Mouse (Mus musculus) brain, embryonic 14.5 days (tissue): ENCODE results near the gene Prkar1b. TPM values are rescaled to one million over a fixed set of nuclear protein-coding genes. Genes with fewer than 3 reads are reported as not detected.

ENCODE experiments used
- DNase-seq: peaks from one replicate; pipeline ENCODE4 v3.0.0-alpha.2; 2011; ENCODE audit warnings: low read depth
- CTCF ChIP-seq: fragments of 200-500 bp; IDR thresholded peaks from 2 replicates; pipeline ENCODE4 v1.5.1; 2012; ENCODE audit warnings: inconsistent platforms, mild to moderate bottlenecking, moderate library complexity, borderline replicate concordance; ENCODE audit not compliant: insufficient read depth, insufficient read length; ENCODE audit errors: extremely low read depth
- POLR2A ChIP-seq: fragments of 200-500 bp; IDR thresholded peaks from 2 replicates; pipeline ENCODE4 v1.6.1; 2012; ENCODE audit warnings: mild to moderate bottlenecking, inconsistent platforms, borderline replicate concordance; ENCODE audit not compliant: poor library complexity, insufficient read depth, insufficient read length, severe bottlenecking; ENCODE audit errors: extremely low read depth
- polyA plus RNA-seq: library from polyadenylated mRNA; depleted of rRNA; stranded (reverse); fragments of >200 nt; gene quantifications from 2 replicates; pipeline ENCODE4 v1.2.3, GENCODE M21; 2012

Prkar1b gene
- polyA plus RNA-seq, 1 experiment, result 202 TPM

GRCm38 (mm10) chr5:139090162-139090561, 59.6 kb downstream of the Prkar1b start:
- DNase-seq, result no peak
- TF ChIP-seq CTCF (no peak), POLR2A (no peak)

- DNase-seq, result no peak
- TF ChIP-seq CTCF (peak; percentile 31; the same call in 1 of the 2 replicates), POLR2A (no peak)
Measured at GRCm38 (mm10) chr5:139088173-139088572, 61.6 kb downstream of the Prkar1b start.

GRCm38 (mm10) chr5:139084831-139085519, 64.8 kb downstream of the Prkar1b start:
- TF ChIP-seq POLR2A, result no peak
- peak; percentile 56; the same call in 1 of the 2 replicates for TF ChIP-seq CTCF
- peak; percentile 52 for DNase-seq

DNA sequence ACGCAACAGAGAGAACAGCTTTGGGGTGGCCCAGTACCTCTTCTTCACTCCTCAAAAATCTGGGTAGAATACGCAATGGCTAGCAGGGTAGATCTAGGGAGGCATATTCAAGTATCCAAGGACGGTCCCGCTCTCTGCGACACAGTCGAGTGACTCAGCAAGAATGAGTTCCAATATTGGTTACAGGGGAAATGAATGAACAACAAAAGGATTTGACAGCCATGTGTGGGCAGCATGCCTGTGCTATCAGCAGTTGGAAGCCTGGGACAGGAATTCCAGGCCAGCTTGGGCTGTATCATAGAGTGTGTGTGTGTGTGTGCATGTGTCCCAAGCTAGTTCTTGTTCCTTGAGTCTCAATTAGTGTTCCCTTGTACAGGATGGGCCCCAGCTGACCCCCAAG, 65.5 kb downstream of the Prkar1b start:
- DNase-seq, result peak; percentile 29
- TF ChIP-seq CTCF (no peak), POLR2A (no peak)

GRCm38 (mm10) chr5:139083841-139084240, 66.0 kb downstream of the Prkar1b start:
- TF ChIP-seq POLR2A (no peak), CTCF (no peak)
- DNase-seq, result no peak

GRCm38 (mm10) chr5:139081370-139081769, 68.4 kb downstream of the Prkar1b start:
- peak; percentile 22 for DNase-seq
- TF ChIP-seq CTCF (no peak), POLR2A (no peak)

DNA sequence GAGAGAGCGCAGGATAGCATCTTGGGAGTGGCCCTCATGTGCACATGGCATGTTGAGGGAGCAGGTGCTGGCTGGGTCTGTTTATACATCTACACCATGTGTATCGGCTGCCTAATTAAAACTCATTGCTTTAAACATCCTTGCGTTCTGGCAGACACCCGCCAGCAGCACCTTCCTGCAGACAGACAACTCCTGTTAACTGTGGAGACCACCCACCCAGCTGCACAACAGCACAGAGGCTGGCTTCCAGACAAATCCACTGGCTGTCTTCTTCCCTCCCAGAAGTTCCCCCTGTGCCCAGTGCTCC, 71.7 kb downstream of the Prkar1b start:
- peak; percentile 82 for DNase-seq

GRCm38 (mm10) chr5:139077311-139078155, 72.3 kb downstream of the Prkar1b start:
- peak; percentile 33 for DNase-seq
- TF ChIP-seq CTCF, result no peak
- TF ChIP-seq POLR2A, result no peak

More for the DNA sequence above, 71.7 kb downstream of the Prkar1b start:
- TF ChIP-seq CTCF (no peak), POLR2A (no peak)

DNA sequence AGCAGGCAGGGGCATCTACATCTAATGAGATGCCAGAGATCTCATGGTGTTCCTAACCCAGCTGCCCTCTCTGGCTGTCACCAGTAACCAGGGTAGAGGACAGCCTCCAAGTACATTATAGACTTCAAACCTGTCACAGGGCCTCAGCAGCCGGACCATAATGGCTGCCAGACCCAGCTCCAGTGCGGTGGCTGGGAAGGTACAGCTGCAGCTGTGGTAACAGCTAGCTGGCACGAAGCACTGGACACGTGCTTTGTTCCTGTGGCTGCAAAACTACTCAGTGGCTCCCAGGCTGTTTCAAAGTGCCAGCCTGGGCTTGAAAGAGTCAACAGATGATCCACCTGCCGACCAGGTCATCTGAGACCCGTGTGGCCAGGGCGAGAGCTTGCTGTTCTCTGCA, 73.4 kb downstream of the Prkar1b start:
- DNase-seq, result peak; percentile 23
- TF ChIP-seq POLR2A (no peak), CTCF (no peak)

DNA sequence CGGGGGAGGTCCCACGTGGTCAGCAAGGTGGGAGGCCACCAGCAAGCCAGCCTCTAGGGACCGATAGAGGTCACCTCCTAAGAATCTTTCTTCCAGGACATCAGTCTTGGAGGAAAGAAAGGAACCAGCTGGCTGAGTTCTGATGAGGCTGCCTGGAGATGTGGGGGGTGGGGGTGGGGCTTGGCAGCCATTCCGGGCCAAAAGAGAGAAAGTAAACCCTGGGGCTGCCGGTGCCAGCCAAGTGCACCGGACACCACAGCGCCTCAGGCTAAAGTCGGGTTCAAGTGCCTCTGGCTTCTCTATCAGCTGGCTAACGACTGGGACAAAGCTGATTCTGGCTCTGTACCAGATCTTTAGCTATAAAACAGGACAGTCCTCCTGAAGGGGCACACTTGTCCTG, 74.0 kb downstream of the Prkar1b start:
- DNase-seq, result peak; percentile 57
- TF ChIP-seq POLR2A, result no peak
- no peak for TF ChIP-seq CTCF

GRCm38 (mm10) chr5:139075125-139075524, 74.7 kb downstream of the Prkar1b start:
- DNase-seq, result peak; percentile 42
- TF ChIP-seq CTCF, result peak; percentile 72; the same call in 1 of the 2 replicates
- TF ChIP-seq POLR2A, result no peak

DNA sequence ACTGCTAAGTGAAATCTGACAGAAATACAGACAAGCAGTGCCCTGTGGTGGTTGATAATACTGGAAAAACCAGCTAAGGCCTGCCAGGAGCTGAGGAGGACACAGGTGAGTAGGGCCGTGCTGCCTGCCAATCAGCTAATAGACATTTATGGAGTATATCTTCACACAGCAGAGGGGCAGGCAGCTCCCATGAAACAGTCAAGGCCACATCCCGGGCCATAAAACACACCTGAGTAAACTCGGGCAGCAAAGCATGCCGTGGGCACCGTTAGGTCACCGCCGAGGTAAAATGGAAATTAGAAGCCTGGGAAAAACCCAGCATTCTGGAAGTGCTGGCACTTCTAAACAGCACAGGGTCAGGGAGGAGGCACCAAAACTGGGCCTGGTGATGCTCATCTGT, 75.8 kb downstream of the Prkar1b start:
- no peak for DNase-seq
- no peak for TF ChIP-seq CTCF
- TF ChIP-seq POLR2A, result no peak

DNA sequence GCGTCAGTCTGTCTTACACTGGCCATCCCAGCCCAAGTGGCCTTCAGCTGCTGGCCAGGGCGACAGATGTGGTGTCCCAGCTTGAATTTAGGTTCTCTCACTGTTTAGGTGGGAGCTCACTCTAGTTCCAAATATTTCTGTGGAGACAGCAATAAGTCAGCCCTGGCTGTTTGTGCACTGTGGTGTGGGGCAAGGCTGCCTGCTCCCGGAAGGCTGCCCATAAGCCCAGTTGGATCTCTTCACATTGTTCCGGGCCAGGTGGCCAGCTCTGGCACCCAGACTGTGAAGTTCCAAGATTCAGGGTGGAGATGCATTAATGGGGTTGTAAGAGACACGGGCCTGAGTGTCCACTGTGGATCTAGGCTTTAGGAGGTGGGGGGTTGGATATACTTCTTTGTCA, 76.9 kb downstream of the Prkar1b start:
- TF ChIP-seq POLR2A (no peak), CTCF (no peak)
- DNase-seq, result no peak
